Mouse (Mus musculus): ENCODE measurements at regions not wholly inside any gene's neighbourhood (a gene's known extent, or its start where the extent isn't known, plus 50 kb on each side); places are given as distances from the start of the nearest gene placed in this dataset.

- Histone ChIP-seq H3K9me3 (no peaks in the 10 kb centered on the region), H3K36me3 (no peaks in the 10 kb centered on the region), H3K27ac (replicated peaks) (no peak overlapping the region), H3K27me3 (replicated peaks) (no peaks in the 10 kb centered on the region), H3K4me3 (no peak overlapping the region), H3K4me2 (no peak overlapping the region), H3K4me1 (peaks cover 7% of the 10 kb centered on the region), H3K9ac (no peak overlapping the region)
- ATAC-seq (ENCODE audit: extremely low read depth, insufficient number of reproducible peaks, low FRiP score, low TSS enrichment) = no peak
- WGBS = 57% methylated on average over 24 of the region's 24 CpGs
Observed at GRCm38 (mm10) chr11:35011521-35012476, 109.2 kb upstream of the Slit3 start.

- H3K9ac ChIP-seq = peak overlapping the region; percentile 47; the same call in 1 of the 2 replicates
- peak overlapping the region; percentile 30; the same call in 1 of the 2 replicates for H3K27ac ChIP-seq (replicated peaks)
- peaks cover 24% of the 10 kb centered on the region for H3K4me1 ChIP-seq
- WGBS = 27% methylated on average over 20 of the region's 20 CpGs
- no peaks in the 10 kb centered on the region for H3K9me3 ChIP-seq
- H3K4me2 ChIP-seq = peak overlapping the region; percentile 62
- H3K4me3 ChIP-seq = peak overlapping the region; percentile 32
- no peaks in the 10 kb centered on the region for H3K27me3 ChIP-seq (replicated peaks)
- no peaks in the 10 kb centered on the region for H3K36me3 ChIP-seq
- ATAC-seq (ENCODE audit: extremely low read depth, insufficient number of reproducible peaks, low FRiP score, low TSS enrichment) = no peak
Observed at GRCm38 (mm10) chr11:35006773-35007567, 114.1 kb upstream of the Slit3 start.

- no peaks in the 10 kb centered on the region for H3K36me3 ChIP-seq
- ATAC-seq (ENCODE audit: extremely low read depth, insufficient number of reproducible peaks, low FRiP score, low TSS enrichment) = no peak
- WGBS = 72% methylated on average over 3 of the region's 3 CpGs
Observed at GRCm38 (mm10) chr11:35005143-35005542, 115.9 kb upstream of the Slit3 start.

GRCm38 (mm10) chr11:35004431-35004830 lies 116.6 kb upstream of the Slit3 start:
- no peak for ATAC-seq (ENCODE audit: extremely low read depth, insufficient number of reproducible peaks, low FRiP score, low TSS enrichment)
- Histone ChIP-seq H3K4me1 (peaks cover 24% of the 10 kb centered on the region), H3K9ac (no peak overlapping the region), H3K27me3 (replicated peaks) (no peaks in the 10 kb centered on the region), H3K9me3 (no peaks in the 10 kb centered on the region), H3K4me3 (no peak overlapping the region), H3K27ac (replicated peaks) (no peak overlapping the region), H3K4me2 (no peak overlapping the region), H3K36me3 (no peaks in the 10 kb centered on the region)
- 3% methylated on average over 1 of the region's 1 CpGs for WGBS

More at GRCm38 (mm10) chr11:35005143-35005542, 115.9 kb upstream of the Slit3 start:
- Histone ChIP-seq H3K9me3 (no peaks in the 10 kb centered on the region), H3K27me3 (replicated peaks) (no peaks in the 10 kb centered on the region), H3K9ac (no peak overlapping the region), H3K4me3 (no peak overlapping the region), H3K4me1 (peaks cover 24% of the 10 kb centered on the region), H3K4me2 (no peak overlapping the region), H3K27ac (replicated peaks) (no peak overlapping the region)

GRCm38 (mm10) chr11:35003956-35004355 lies 117.1 kb upstream of the Slit3 start:
- no peak for ATAC-seq (ENCODE audit: extremely low read depth, insufficient number of reproducible peaks, low FRiP score, low TSS enrichment)
- no peaks in the 10 kb centered on the region for H3K27me3 ChIP-seq (replicated peaks)
- no peaks in the 10 kb centered on the region for H3K36me3 ChIP-seq
- peaks cover 24% of the 10 kb centered on the region for H3K4me1 ChIP-seq
- H3K4me2 ChIP-seq = no peak overlapping the region
- H3K27ac ChIP-seq (replicated peaks) = no peak overlapping the region
- H3K9me3 ChIP-seq = no peaks in the 10 kb centered on the region
- 22% methylated on average over 3 of the region's 3 CpGs for WGBS
- H3K4me3 ChIP-seq = no peak overlapping the region
- no peak overlapping the region for H3K9ac ChIP-seq

GRCm38 (mm10) chr11:34997906-34998305 lies 123.1 kb upstream of the Slit3 start:
- Histone ChIP-seq H3K9ac (no peak overlapping the region), H3K27me3 (replicated peaks) (no peaks in the 10 kb centered on the region), H3K4me2 (no peak overlapping the region), H3K27ac (replicated peaks) (no peak overlapping the region), H3K4me3 (no peak overlapping the region), H3K9me3 (no peaks in the 10 kb centered on the region), H3K36me3 (no peaks in the 10 kb centered on the region), H3K4me1 (no peaks in the 10 kb centered on the region)
- WGBS = 89% methylated on average over 2 of the region's 2 CpGs
- ATAC-seq (ENCODE audit: extremely low read depth, insufficient number of reproducible peaks, low FRiP score, low TSS enrichment) = no peak

- H3K4me3 ChIP-seq = no peak overlapping the region
- H3K9me3 ChIP-seq = no peaks in the 10 kb centered on the region
- no peaks in the 10 kb centered on the region for H3K27me3 ChIP-seq (replicated peaks)
- ATAC-seq (ENCODE audit: extremely low read depth, insufficient number of reproducible peaks, low FRiP score, low TSS enrichment) = no peak
- H3K27ac ChIP-seq (replicated peaks) = no peak overlapping the region
- H3K4me1 ChIP-seq = no peaks in the 10 kb centered on the region
- 75% methylated on average over 4 of the region's 4 CpGs for WGBS
- no peak overlapping the region for H3K9ac ChIP-seq
- no peak overlapping the region for H3K4me2 ChIP-seq
- H3K36me3 ChIP-seq = no peaks in the 10 kb centered on the region
Observed at GRCm38 (mm10) chr11:34995515-34995914, 125.5 kb upstream of the Slit3 start.

DNA sequence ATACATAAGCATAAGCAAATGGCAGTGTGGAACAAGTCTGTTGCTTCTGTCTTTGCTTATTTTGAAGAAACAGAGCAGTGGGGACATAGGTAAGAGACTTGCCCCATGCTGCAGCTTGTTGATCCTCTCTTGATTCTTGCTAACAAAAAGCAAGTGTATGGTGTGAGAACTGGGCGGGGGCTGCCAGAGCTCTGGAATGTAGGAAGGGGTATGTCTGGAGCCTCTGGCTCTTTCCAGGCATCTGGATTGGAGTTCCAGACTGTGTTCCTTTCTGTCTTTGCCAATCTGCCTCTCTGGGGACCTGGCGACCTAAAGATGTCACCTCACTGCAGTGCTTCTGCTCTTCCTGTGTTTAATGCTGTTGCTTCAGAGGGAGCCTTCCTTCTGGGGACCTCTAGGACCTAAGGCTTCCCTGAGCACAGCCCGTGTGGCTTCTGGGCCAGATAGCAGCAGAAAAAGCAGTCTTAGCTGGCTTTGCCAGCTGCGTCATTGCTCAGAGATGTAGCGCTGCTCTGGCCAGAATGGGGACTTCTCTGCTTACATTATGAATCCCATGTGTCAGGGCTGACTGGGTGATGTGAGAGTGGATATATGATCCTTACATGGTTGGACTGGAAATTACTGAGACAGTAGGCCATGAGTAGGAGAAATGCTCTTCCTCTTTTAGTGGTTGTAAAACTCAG lies 138.1 kb upstream of the Slit3 start:
- H3K4me3 ChIP-seq = no peak overlapping the region
- 38% methylated on average over 5 of the region's 5 CpGs for WGBS
- peak overlapping the region; percentile 26; the same call in 1 of the 2 replicates for H3K27ac ChIP-seq (replicated peaks)
- peaks cover 8% of the 10 kb centered on the region; the same call in 1 of the 2 replicates for H3K4me1 ChIP-seq
- ATAC-seq (ENCODE audit: extremely low read depth, insufficient number of reproducible peaks, low FRiP score, low TSS enrichment) = no peak
- H3K9ac ChIP-seq = 0 out of 2 replicates have a peak overlapping the region, but pooled peaks have one; percentile 16
- no peaks in the 10 kb centered on the region for H3K27me3 ChIP-seq (replicated peaks)
- no peaks in the 10 kb centered on the region for H3K36me3 ChIP-seq
- no peak overlapping the region for H3K4me2 ChIP-seq
- no peaks in the 10 kb centered on the region for H3K9me3 ChIP-seq

GRCm38 (mm10) chr11:34980210-34980609 lies 140.8 kb upstream of the Slit3 start:
- Histone ChIP-seq H3K4me3 (no peak overlapping the region), H3K9me3 (no peaks in the 10 kb centered on the region), H3K27me3 (replicated peaks) (no peaks in the 10 kb centered on the region), H3K9ac (no peak overlapping the region), H3K4me2 (no peak overlapping the region), H3K4me1 (peaks cover 18% of the 10 kb centered on the region), H3K27ac (replicated peaks) (no peak overlapping the region), H3K36me3 (no peaks in the 10 kb centered on the region)
- WGBS = 86% methylated on average over 1 of the region's 1 CpGs
- no peak for ATAC-seq (ENCODE audit: extremely low read depth, insufficient number of reproducible peaks, low FRiP score, low TSS enrichment)

DNA sequence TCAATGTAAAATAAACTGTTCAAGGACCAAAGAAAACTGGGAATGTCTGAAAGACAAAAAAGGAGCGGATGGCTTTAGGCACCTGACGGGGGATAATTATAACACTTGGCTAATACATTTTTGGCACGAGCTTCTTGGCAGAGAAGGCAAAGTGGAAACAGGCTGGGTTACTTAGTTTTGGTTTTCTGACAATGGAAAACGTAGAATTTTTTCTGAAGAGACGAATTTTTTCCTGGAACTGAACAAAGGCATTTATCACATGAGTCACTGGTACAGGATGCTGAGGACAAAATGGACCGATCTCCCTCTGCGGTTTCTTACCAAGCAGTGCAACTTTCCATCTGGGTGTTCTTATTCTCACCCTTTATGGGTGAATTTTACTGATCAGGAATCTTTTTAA lies 143.2 kb upstream of the Slit3 start:
- no peak overlapping the region for H3K4me3 ChIP-seq
- H3K4me1 ChIP-seq = peaks cover 26% of the 10 kb centered on the region
- no peak overlapping the region for H3K4me2 ChIP-seq
- H3K36me3 ChIP-seq = no peaks in the 10 kb centered on the region
- no peaks in the 10 kb centered on the region for H3K9me3 ChIP-seq
- no peak overlapping the region for H3K9ac ChIP-seq
- ATAC-seq (ENCODE audit: extremely low read depth, insufficient number of reproducible peaks, low FRiP score, low TSS enrichment) = no peak
- no peaks in the 10 kb centered on the region for H3K27me3 ChIP-seq (replicated peaks)
- 62% methylated on average over 7 of the region's 7 CpGs for WGBS
- no peak overlapping the region for H3K27ac ChIP-seq (replicated peaks)

GRCm38 (mm10) chr11:34975771-34976302 lies 142.4 kb upstream of the Spdl1 start:
- Histone ChIP-seq H3K4me3 (no peak overlapping the region), H3K4me2 (no peak overlapping the region; the same call in 1 of the 2 replicates), H3K4me1 (peaks cover 28% of the 10 kb centered on the region), H3K9ac (no peak overlapping the region), H3K27ac (replicated peaks) (peak overlapping the region; percentile 5; the same call in 1 of the 2 replicates), H3K9me3 (no peaks in the 10 kb centered on the region), H3K27me3 (replicated peaks) (no peaks in the 10 kb centered on the region), H3K36me3 (no peaks in the 10 kb centered on the region)
- ATAC-seq (ENCODE audit: extremely low read depth, insufficient number of reproducible peaks, low FRiP score, low TSS enrichment) = no peak
- 52% methylated on average over 8 of the region's 8 CpGs for WGBS

Data from heart, embryonic 13.5 days (tissue).